Mouse (Mus musculus): ENCODE results near the gene Ano6. TPM values are rescaled to one million over a fixed set of nuclear protein-coding genes. Genes with fewer than 3 reads are reported as not detected.

Ano6 gene
- polyA plus RNA-seq, 1 experiment from 2014 or later: 54.4 TPM

GRCm38 (mm10) chr15:95932358-95932757 is 141.7 kb downstream of the Ano6 start:
- Histone ChIP-seq H3K9me3 (ENCODE audit: low read length) (0 out of 2 replicates have a peak, but pooled peaks cover 4% of the 10 kb centered on the region), H3K27me3 (ENCODE audit: insufficient read depth, low read length) (no peaks in the 10 kb centered on the region), H3K27ac (ENCODE audit: low read length) (no peak overlapping the region), H3K9ac (replicated peaks; ENCODE audit: low read length) (no peak overlapping the region), H3K36me3 (ENCODE audit: insufficient read depth, low read length) (peaks cover 28% of the 10 kb centered on the region), H3K4me2 (replicated peaks; ENCODE audit: low read depth, low read length) (no peak overlapping the region), H3K4me3 (ENCODE audit: low read length) (no peak overlapping the region), H3K4me1 (ENCODE audit: insufficient read depth, low read length) (0 out of 2 replicates have a peak, but pooled peaks cover 5% of the 10 kb centered on the region)
- 80% methylated on average over 5 of the region's 5 CpGs for WGBS
- ATAC-seq (ENCODE audit: low FRiP score, low TSS enrichment): no peak; the same call in 1 of the 2 replicates

DNA sequence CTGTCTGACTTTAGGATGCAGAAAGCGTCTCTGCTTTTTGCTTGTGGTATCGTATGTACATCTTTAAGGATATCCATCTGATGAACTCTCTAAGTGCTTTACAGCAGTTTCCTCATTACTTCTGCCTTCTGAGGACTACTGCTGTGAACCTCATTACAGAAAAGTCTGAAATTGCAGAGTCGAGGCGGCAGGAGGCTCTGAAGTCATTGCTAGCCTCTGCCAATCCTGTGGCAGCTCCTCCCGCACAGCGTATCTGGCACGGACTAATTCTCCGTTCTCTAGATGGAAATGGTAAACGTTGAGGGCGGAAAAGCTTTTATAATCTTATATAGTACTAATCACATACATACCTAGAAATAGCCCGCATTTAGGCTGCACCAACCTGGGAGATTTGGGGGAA is 144.5 kb downstream of the Ano6 start:
- 0 out of 2 replicates have a peak, but pooled peaks cover 5% of the 10 kb centered on the region for H3K4me1 ChIP-seq (ENCODE audit: insufficient read depth, low read length)
- no peak overlapping the region for H3K27ac ChIP-seq (ENCODE audit: low read length)
- H3K9me3 ChIP-seq (ENCODE audit: low read length): peaks cover 12% of the 10 kb centered on the region
- H3K27me3 ChIP-seq (ENCODE audit: insufficient read depth, low read length): no peaks in the 10 kb centered on the region
- peaks cover 39% of the 10 kb centered on the region for H3K36me3 ChIP-seq (ENCODE audit: insufficient read depth, low read length)
- 82% methylated on average over 11 of the region's 11 CpGs for WGBS
- no peak overlapping the region for H3K9ac ChIP-seq (replicated peaks; ENCODE audit: low read length)
- H3K4me2 ChIP-seq (replicated peaks; ENCODE audit: low read depth, low read length): no peak overlapping the region
- no peak for ATAC-seq (ENCODE audit: low FRiP score, low TSS enrichment)
- H3K4me3 ChIP-seq (ENCODE audit: low read length): no peak overlapping the region

- Histone ChIP-seq H3K9ac (replicated peaks; ENCODE audit: low read length) (no peak overlapping the region), H3K9me3 (ENCODE audit: low read length) (peaks cover 8% of the 10 kb centered on the region), H3K27me3 (ENCODE audit: insufficient read depth, low read length) (no peaks in the 10 kb centered on the region), H3K4me2 (replicated peaks; ENCODE audit: low read depth, low read length) (no peak overlapping the region), H3K4me1 (ENCODE audit: insufficient read depth, low read length) (no peaks in the 10 kb centered on the region), H3K27ac (ENCODE audit: low read length) (no peak overlapping the region), H3K4me3 (ENCODE audit: low read length) (no peak overlapping the region), H3K36me3 (ENCODE audit: insufficient read depth, low read length) (peaks cover 49% of the 10 kb centered on the region)
- no peak for ATAC-seq (ENCODE audit: low FRiP score, low TSS enrichment)
- 69% methylated on average over 4 of the region's 4 CpGs for WGBS
Observed at GRCm38 (mm10) chr15:95943470-95943869, 152.8 kb downstream of the Ano6 start.

DNA sequence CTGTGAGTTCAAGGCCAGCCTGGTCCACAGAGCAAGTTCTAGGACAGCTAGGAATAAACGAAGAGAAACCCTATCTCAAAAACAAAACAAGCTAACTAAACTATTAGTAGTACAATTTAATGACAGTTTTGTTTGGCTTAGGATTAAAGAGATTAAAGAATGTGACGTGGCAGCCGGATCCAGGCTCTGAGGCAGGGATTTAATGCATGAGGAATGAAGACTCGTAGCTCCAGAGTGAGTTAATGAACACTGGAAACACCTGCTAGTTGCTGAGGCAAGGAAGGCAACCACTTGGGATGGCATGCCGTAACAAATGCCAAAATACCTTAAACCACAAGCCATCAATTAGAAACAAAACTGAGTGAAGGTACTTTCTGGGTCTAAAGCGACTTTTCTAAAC is 153.7 kb downstream of the Ano6 start:
- ATAC-seq (ENCODE audit: low FRiP score, low TSS enrichment): no peak
- Histone ChIP-seq H3K27ac (ENCODE audit: low read length) (no peak overlapping the region), H3K9ac (replicated peaks; ENCODE audit: low read length) (no peak overlapping the region), H3K9me3 (ENCODE audit: low read length) (peaks cover 2% of the 10 kb centered on the region), H3K4me1 (ENCODE audit: insufficient read depth, low read length) (no peaks in the 10 kb centered on the region), H3K4me2 (replicated peaks; ENCODE audit: low read depth, low read length) (no peak overlapping the region), H3K4me3 (ENCODE audit: low read length) (no peak overlapping the region), H3K36me3 (ENCODE audit: insufficient read depth, low read length) (peaks cover 47% of the 10 kb centered on the region), H3K27me3 (ENCODE audit: insufficient read depth, low read length) (no peaks in the 10 kb centered on the region)
- 60% methylated on average over 6 of the region's 6 CpGs for WGBS

- Histone ChIP-seq H3K4me1 (ENCODE audit: insufficient read depth, low read length) (0 out of 2 replicates have a peak, but pooled peaks cover under 1% of the 10 kb centered on the region), H3K9me3 (ENCODE audit: low read length) (no peaks in the 10 kb centered on the region), H3K4me3 (ENCODE audit: low read length) (no peak overlapping the region), H3K27me3 (ENCODE audit: insufficient read depth, low read length) (no peaks in the 10 kb centered on the region), H3K9ac (replicated peaks; ENCODE audit: low read length) (no peak overlapping the region), H3K27ac (ENCODE audit: low read length) (no peak overlapping the region), H3K4me2 (replicated peaks; ENCODE audit: low read depth, low read length) (no peak overlapping the region), H3K36me3 (ENCODE audit: insufficient read depth, low read length) (peaks cover 45% of the 10 kb centered on the region)
- WGBS: 71% methylated on average over 11 of the region's 11 CpGs
- no peak for ATAC-seq (ENCODE audit: low FRiP score, low TSS enrichment)
Observed at GRCm38 (mm10) chr15:95945951-95946708, 155.5 kb downstream of the Ano6 start.

DNA sequence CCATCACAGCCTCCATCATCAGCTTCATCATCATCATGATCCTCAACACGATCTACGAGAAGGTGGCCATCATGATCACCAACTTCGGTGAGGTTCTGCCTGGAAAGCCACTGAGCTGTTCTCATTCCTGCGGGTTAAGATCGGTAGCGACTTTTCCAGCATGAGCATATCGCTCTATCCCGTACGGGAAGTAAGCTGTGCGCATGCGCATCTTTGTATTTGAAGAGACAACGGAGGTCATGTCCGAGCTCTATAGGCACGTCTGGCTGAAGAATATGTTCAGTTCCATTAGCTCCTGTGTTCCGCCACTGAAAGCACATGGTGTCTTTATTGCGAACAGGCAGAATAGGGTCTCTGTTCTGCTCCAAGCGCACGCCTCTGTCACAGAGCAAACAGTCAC is 157.8 kb downstream of the Ano6 start:
- 94% methylated on average over 18 of the region's 18 CpGs for WGBS
- no peak overlapping the region for H3K4me2 ChIP-seq (replicated peaks; ENCODE audit: low read depth, low read length)

DNA sequence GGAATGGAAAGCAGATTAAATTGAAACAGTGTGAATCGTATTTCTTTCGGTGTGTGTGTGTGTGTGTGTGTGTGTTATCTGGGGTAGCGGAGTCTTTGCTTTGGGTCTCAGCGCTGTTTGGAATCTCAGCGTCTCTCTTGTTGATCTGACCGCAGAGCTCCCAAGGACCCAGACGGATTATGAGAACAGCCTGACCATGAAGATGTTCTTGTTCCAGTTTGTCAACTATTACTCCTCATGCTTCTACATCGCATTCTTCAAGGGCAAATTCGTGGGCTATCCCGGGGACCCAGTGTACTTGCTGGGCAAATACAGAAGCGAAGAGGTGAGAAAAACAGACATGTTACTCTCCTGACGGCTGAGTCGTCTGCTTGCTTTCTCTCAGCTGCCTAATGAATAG is 158.7 kb downstream of the Ano6 start:
- H3K9ac ChIP-seq (replicated peaks; ENCODE audit: low read length): no peak overlapping the region
- H3K27me3 ChIP-seq (ENCODE audit: insufficient read depth, low read length): no peaks in the 10 kb centered on the region
- H3K36me3 ChIP-seq (ENCODE audit: insufficient read depth, low read length): peaks cover 44% of the 10 kb centered on the region
- peak overlapping the region; percentile 41; the same call in 1 of the 2 replicates for H3K27ac ChIP-seq (ENCODE audit: low read length)
- no peak overlapping the region for H3K4me3 ChIP-seq (ENCODE audit: low read length)
- 93% methylated on average over 13 of the region's 13 CpGs for WGBS
- H3K9me3 ChIP-seq (ENCODE audit: low read length): no peaks in the 10 kb centered on the region
- no peak overlapping the region for H3K4me2 ChIP-seq (replicated peaks; ENCODE audit: low read depth, low read length)
- H3K4me1 ChIP-seq (ENCODE audit: insufficient read depth, low read length): 0 out of 2 replicates have a peak, but pooled peaks cover 11% of the 10 kb centered on the region
- ATAC-seq (ENCODE audit: low FRiP score, low TSS enrichment): no peak

More for the DNA sequence above, 157.8 kb downstream of the Ano6 start:
- Histone ChIP-seq H3K36me3 (ENCODE audit: insufficient read depth, low read length) (peaks cover 44% of the 10 kb centered on the region), H3K9ac (replicated peaks; ENCODE audit: low read length) (no peak overlapping the region), H3K27me3 (ENCODE audit: insufficient read depth, low read length) (no peaks in the 10 kb centered on the region), H3K4me1 (ENCODE audit: insufficient read depth, low read length) (0 out of 2 replicates have a peak, but pooled peaks cover 11% of the 10 kb centered on the region), H3K9me3 (ENCODE audit: low read length) (no peaks in the 10 kb centered on the region), H3K4me3 (ENCODE audit: low read length) (no peak overlapping the region), H3K27ac (ENCODE audit: low read length) (no peak overlapping the region)
- ATAC-seq (ENCODE audit: low FRiP score, low TSS enrichment): no peak

- no peak overlapping the region for H3K9ac ChIP-seq (replicated peaks; ENCODE audit: low read length)
- peaks cover 52% of the 10 kb centered on the region for H3K36me3 ChIP-seq (ENCODE audit: insufficient read depth, low read length)
- no peaks in the 10 kb centered on the region for H3K9me3 ChIP-seq (ENCODE audit: low read length)
- H3K27ac ChIP-seq (ENCODE audit: low read length): 0 out of 2 replicates have a peak overlapping the region, but pooled peaks have one; percentile 16
- no peak overlapping the region for H3K4me3 ChIP-seq (ENCODE audit: low read length)
- no peak overlapping the region for H3K4me2 ChIP-seq (replicated peaks; ENCODE audit: low read depth, low read length)
- no peaks in the 10 kb centered on the region for H3K27me3 ChIP-seq (ENCODE audit: insufficient read depth, low read length)
- 70% methylated on average over 5 of the region's 5 CpGs for WGBS
- H3K4me1 ChIP-seq (ENCODE audit: insufficient read depth, low read length): 0 out of 2 replicates have a peak, but pooled peaks cover 11% of the 10 kb centered on the region
- no peak for ATAC-seq (ENCODE audit: low FRiP score, low TSS enrichment)
Observed at GRCm38 (mm10) chr15:95951497-95951896, 160.9 kb downstream of the Ano6 start.

DNA sequence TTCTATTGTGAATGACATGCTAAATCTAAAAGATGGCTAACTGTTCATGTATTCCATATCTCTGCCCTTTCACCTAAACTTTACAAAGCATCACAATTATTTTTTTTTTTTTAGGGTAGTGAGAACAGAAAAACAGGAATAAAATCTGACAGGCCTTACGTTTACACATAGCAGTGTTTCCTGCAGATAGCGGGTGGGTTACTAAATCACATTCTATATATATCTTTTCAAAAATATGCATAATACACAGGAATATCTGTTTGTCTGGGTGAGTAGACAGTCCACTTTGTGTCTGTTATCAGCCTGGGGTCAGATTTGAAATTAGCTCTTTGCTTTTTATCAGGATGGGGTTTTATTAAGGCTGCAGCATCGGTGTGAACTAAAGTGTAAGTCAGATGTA is 166.0 kb downstream of the Ano6 start:
- Histone ChIP-seq H3K4me3 (ENCODE audit: low read length) (no peak overlapping the region), H3K27me3 (ENCODE audit: insufficient read depth, low read length) (no peaks in the 10 kb centered on the region), H3K27ac (ENCODE audit: low read length) (no peak overlapping the region), H3K9ac (replicated peaks; ENCODE audit: low read length) (no peak overlapping the region), H3K4me1 (ENCODE audit: insufficient read depth, low read length) (0 out of 2 replicates have a peak, but pooled peaks cover 5% of the 10 kb centered on the region), H3K4me2 (replicated peaks; ENCODE audit: low read depth, low read length) (no peak overlapping the region), H3K9me3 (ENCODE audit: low read length) (no peaks in the 10 kb centered on the region), H3K36me3 (ENCODE audit: insufficient read depth, low read length) (peaks cover 40% of the 10 kb centered on the region)
- ATAC-seq (ENCODE audit: low FRiP score, low TSS enrichment): no peak
- WGBS: 68% methylated on average over 3 of the region's 3 CpGs

Measured in kidney, embryonic 16.5 days (tissue).